Mouse (Mus musculus) heart, embryonic 15.5 days (tissue): ENCODE measurements around the gene Rhbg. TPM values are rescaled to one million over a fixed set of nuclear protein-coding genes. Genes with fewer than 3 reads are reported as not detected.

ENCODE experiments used
- ATAC-seq: fragments of 200-750 bp; cut with Nextera tagmentation; replicated peaks from 2 replicates; pipeline ENCODE4 v1.8.0; 2017; ENCODE audit warnings: low read depth, moderate TSS enrichment; ENCODE audit not compliant: insufficient number of reproducible peaks, insufficient read depth, low FRiP score
- H3K27ac ChIP-seq: fragments of 300-500 bp; sonication (generic); 2 replicates; pipeline ENCODE4 v1.5.1; 2015; ENCODE audit warnings: mild to moderate bottlenecking, inconsistent platforms
- H3K27me3 ChIP-seq: fragments of 300-500 bp; sonication (generic); 2 replicates; pipeline ENCODE4 v1.6.1; 2015; ENCODE audit warnings: inconsistent platforms
- H3K36me3 ChIP-seq: fragments of 300-500 bp; sonication (generic); 2 replicates; pipeline ENCODE4 v1.6.1; 2015; ENCODE audit warnings: mild to moderate bottlenecking, inconsistent platforms
- H3K4me1 ChIP-seq: fragments of 300-500 bp; sonication (generic); replicated peaks from 2 replicates; pipeline ENCODE4 v1.6.1; 2015; ENCODE audit warnings: inconsistent platforms
- H3K4me2 ChIP-seq: fragments of 300-500 bp; sonication (generic); 2 replicates; pipeline ENCODE4 v1.6.1; 2015; ENCODE audit warnings: inconsistent platforms, mild to moderate bottlenecking, moderate library complexity
- H3K4me3 ChIP-seq: fragments of 300-500 bp; sonication (generic); 2 replicates; pipeline ENCODE4 v1.5.1; 2015; ENCODE audit warnings: mild to moderate bottlenecking, inconsistent platforms
- H3K9ac ChIP-seq: fragments of 300-500 bp; sonication (generic); 2 replicates; pipeline ENCODE4 v1.6.1; 2015; ENCODE audit warnings: mild to moderate bottlenecking, inconsistent platforms
- H3K9me3 ChIP-seq: fragments of 300-500 bp; sonication (generic); replicated peaks from 2 replicates; pipeline ENCODE4 v1.6.1; 2016; ENCODE audit warnings: inconsistent platforms
- WGBS: fragments of 180-500 bp; shearing (Covaris S2); methylation state at CpG from one replicate; pipeline ENCODE4 v1.1.7; 2015; ENCODE audit warnings: mixed read lengths; 5-methylcytosine and 5-hydroxymethylcytosine counted together
- polyA plus RNA-seq: library from polyadenylated mRNA; unstranded; fragments of >200 nt; fragmentation: Nextera tagmentation; extraction: Ambion mirVana; gene quantifications from 2 replicates; pipeline ENCODE4 v1.2.1, GENCODE M21; 2015

Rhbg gene
- polyA plus RNA-seq, 1 experiment from 2014 or later: 0.13 TPM

GRCm38 (mm10) chr3:88227260-88227659 lies 27.2 kb downstream of the Rhbg start:
- Histone ChIP-seq H3K4me1 (0 out of 2 replicates have a peak, but pooled peaks cover 1% of the 10 kb centered on the region), H3K36me3 (no peaks in the 10 kb centered on the region), H3K9me3 (no peaks in the 10 kb centered on the region), H3K27ac (no peak overlapping the region), H3K4me3 (no peak overlapping the region), H3K9ac (no peak overlapping the region), H3K4me2 (no peak overlapping the region), H3K27me3 (peaks cover 87% of the 10 kb centered on the region)
- no peak for ATAC-seq
- 37% methylated on average over 4 of the region's 4 CpGs for WGBS

GRCm38 (mm10) chr3:88226101-88226845 lies 28.2 kb downstream of the Rhbg start:
- 83% methylated on average over 10 of the region's 10 CpGs for WGBS
- no peaks in the 10 kb centered on the region for H3K9me3 ChIP-seq
- no peak overlapping the region for H3K9ac ChIP-seq
- no peak overlapping the region for H3K4me3 ChIP-seq
- no peaks in the 10 kb centered on the region for H3K4me1 ChIP-seq
- H3K4me2 ChIP-seq: no peak overlapping the region
- no peak for ATAC-seq
- peaks cover 87% of the 10 kb centered on the region for H3K27me3 ChIP-seq
- no peak overlapping the region for H3K27ac ChIP-seq
- no peaks in the 10 kb centered on the region for H3K36me3 ChIP-seq

DNA sequence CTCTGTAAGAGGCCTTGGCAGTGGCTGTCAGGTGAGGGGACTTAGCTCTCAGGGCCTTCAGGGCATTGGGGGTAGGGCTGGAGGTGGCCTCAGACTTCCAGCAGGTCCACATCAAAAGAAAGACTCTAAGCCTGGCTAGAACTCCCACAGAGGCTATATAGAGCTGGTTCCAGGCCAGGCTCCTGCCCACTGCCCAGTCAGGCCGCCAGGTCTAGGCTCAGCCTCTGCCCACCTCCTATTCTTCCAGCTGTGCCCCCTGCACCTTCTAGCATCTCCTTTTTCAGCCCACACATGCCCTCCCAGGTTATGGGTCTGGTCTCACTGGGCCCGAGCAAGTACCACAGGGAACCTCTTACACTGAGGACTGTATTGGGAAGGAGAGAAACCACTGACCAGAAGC lies 29.6 kb downstream of the Rhbg start:
- Histone ChIP-seq H3K36me3 (no peaks in the 10 kb centered on the region), H3K9me3 (no peaks in the 10 kb centered on the region), H3K27ac (no peak overlapping the region), H3K9ac (no peak overlapping the region), H3K4me1 (no peaks in the 10 kb centered on the region), H3K4me2 (no peak overlapping the region), H3K27me3 (peaks cover 86% of the 10 kb centered on the region), H3K4me3 (no peak overlapping the region)
- 52% methylated on average over 2 of the region's 2 CpGs for WGBS
- no peak for ATAC-seq

- Histone ChIP-seq H3K27ac (no peak overlapping the region), H3K4me1 (no peaks in the 10 kb centered on the region), H3K9me3 (no peaks in the 10 kb centered on the region), H3K4me3 (no peak overlapping the region), H3K9ac (no peak overlapping the region), H3K4me2 (no peak overlapping the region), H3K27me3 (peaks cover 84% of the 10 kb centered on the region), H3K36me3 (no peaks in the 10 kb centered on the region)
- WGBS: 77% methylated on average over 6 of the region's 6 CpGs
- ATAC-seq: no peak
Observed at GRCm38 (mm10) chr3:88222446-88222845, 32.1 kb downstream of the Rhbg start.

- Histone ChIP-seq H3K27me3 (peaks cover 88% of the 10 kb centered on the region), H3K4me1 (no peaks in the 10 kb centered on the region)
- ATAC-seq: no peak
Observed at GRCm38 (mm10) chr3:88221519-88222390, 32.8 kb downstream of the Rhbg start.

DNA sequence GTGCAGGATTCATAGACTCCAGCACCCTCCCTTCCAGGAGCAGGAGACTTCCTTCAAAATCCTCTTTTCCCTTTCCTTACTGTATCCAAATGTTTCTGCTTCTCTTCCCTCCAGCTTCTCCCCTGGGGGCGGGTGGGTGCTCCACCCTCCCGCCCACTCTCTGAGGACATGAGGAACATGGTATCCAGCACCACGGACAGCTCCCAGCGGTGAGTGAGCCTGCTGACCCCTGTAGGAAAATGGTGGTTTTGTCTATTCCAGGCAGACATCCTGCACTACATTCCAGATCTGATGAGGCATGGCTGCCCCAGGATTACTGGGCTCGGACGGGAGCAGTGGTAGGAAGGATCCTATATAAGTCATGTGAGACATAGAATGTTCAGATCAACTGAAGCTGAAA lies 33.7 kb downstream of the Rhbg start:
- Histone ChIP-seq H3K36me3 (no peaks in the 10 kb centered on the region), H3K27me3 (peaks cover 91% of the 10 kb centered on the region), H3K4me3 (no peak overlapping the region), H3K9ac (no peak overlapping the region), H3K4me1 (peaks cover 4% of the 10 kb centered on the region), H3K4me2 (no peak overlapping the region), H3K27ac (no peak overlapping the region), H3K9me3 (no peaks in the 10 kb centered on the region)
- under 1% methylated on average over 6 of the region's 6 CpGs for WGBS
- no peak for ATAC-seq

More at GRCm38 (mm10) chr3:88221519-88222390, 32.8 kb downstream of the Rhbg start:
- Histone ChIP-seq H3K4me2 (no peak overlapping the region), H3K9ac (no peak overlapping the region), H3K36me3 (no peaks in the 10 kb centered on the region), H3K9me3 (no peaks in the 10 kb centered on the region), H3K4me3 (no peak overlapping the region), H3K27ac (no peak overlapping the region)
- 52% methylated on average over 12 of the region's 12 CpGs for WGBS

- peaks cover 13% of the 10 kb centered on the region for H3K4me1 ChIP-seq
- ATAC-seq: no peak
- 20% methylated on average over 9 of the region's 9 CpGs for WGBS
- no peak overlapping the region for H3K4me2 ChIP-seq
- H3K9ac ChIP-seq: no peak overlapping the region
- no peaks in the 10 kb centered on the region for H3K9me3 ChIP-seq
- H3K27me3 ChIP-seq: peaks cover 91% of the 10 kb centered on the region
- H3K36me3 ChIP-seq: no peaks in the 10 kb centered on the region
- no peak overlapping the region for H3K4me3 ChIP-seq
- H3K27ac ChIP-seq: no peak overlapping the region
Observed at GRCm38 (mm10) chr3:88219940-88220339, 34.6 kb downstream of the Rhbg start.

DNA sequence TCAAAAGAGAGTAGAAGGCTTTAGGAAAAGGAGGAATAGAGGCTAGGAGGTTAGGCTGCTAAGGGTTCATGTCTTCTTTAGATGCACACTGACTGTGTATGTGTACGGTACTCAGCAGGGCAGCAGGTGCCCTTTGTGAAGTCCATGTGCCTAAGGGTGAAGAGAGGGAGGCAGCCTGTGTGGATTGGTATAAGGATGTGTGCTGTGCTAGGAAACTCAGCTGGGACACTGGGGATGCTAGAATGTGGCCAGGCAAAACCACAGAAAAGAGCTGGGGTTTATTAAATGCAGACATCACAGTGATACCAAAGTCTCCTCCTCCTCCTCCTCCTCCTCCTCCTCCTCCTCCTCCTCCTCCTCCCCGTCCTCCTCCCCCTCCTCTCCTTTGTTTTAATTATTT lies 36.8 kb downstream of the Rhbg start:
- Histone ChIP-seq H3K27ac (no peak overlapping the region), H3K27me3 (peaks cover 95% of the 10 kb centered on the region), H3K36me3 (no peaks in the 10 kb centered on the region), H3K4me3 (no peak overlapping the region), H3K9me3 (no peaks in the 10 kb centered on the region), H3K4me1 (peaks cover 21% of the 10 kb centered on the region), H3K9ac (no peak overlapping the region), H3K4me2 (no peak overlapping the region)
- no peak for ATAC-seq
- WGBS: 66% methylated on average over 1 of the region's 2 CpGs

DNA sequence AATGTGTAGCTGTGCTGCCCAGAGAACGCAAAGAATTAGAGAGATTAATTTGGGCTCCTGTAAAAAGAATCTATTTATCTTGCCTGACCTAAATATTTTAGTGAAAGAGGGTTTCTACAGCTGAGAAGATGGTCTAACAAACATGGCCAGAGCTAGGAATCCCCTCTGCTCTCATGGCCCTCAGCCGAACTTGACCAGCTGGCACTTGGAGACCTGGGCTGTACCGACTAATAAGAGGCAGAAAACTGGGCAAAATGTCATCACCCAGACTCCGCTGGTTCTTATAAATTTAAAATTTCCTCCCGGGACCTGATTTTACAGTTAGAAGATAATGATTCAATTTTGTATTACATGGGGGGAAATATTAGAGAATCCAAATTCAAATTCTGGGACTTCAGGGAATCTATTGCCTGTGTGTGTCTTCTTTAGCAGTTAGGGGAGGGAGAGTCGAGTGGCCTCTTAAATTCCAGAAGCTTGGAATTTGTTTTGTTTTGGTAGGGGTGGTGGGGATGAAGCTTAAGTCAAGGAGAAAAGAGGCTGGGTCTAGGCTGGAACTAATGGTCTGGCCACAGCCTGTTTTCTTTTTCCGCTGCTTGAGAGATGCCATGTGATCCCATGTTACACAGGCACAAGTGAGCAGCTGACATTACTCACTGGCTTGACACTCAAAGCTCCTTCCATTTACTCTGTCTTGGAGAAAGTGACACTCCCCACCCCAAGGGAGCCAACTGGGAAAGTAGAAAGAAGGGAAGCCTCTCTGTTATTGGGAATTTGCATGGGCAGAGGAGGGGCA lies 37.8 kb downstream of the Rhbg start:
- no peaks in the 10 kb centered on the region for H3K36me3 ChIP-seq
- no peak overlapping the region for H3K27ac ChIP-seq
- H3K4me3 ChIP-seq: peak overlapping the region; percentile 44
- H3K9me3 ChIP-seq: no peaks in the 10 kb centered on the region
- H3K4me2 ChIP-seq: no peak overlapping the region
- 17% methylated on average over 7 of the region's 7 CpGs for WGBS
- H3K9ac ChIP-seq: no peak overlapping the region
- peaks cover 96% of the 10 kb centered on the region for H3K27me3 ChIP-seq
- no peak for ATAC-seq
- H3K4me1 ChIP-seq: peaks cover 21% of the 10 kb centered on the region

DNA sequence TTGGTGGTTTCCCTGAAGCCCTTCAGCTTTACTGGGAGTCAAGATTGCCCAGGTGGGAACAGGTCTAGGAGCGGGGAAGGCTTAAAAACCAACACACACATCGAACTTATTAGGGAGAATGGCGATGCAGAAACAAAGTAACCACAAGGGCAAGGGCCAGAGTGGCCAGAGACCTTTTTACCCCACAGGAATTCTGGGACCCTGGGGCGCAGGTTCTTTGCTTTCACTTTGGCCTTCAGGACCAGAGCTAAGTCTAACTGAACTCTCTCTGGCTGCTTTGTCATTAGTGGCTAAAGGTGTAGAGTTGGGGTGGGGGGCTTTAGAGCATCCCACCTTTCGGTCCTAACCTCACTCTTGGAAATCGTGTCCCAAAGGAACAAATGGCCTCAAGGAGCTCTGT lies 38.4 kb downstream of the Rhbg start:
- Histone ChIP-seq H3K4me2 (peak overlapping the region; percentile 64), H3K9me3 (no peaks in the 10 kb centered on the region), H3K9ac (no peak overlapping the region), H3K27ac (no peak overlapping the region), H3K36me3 (no peaks in the 10 kb centered on the region), H3K4me1 (peaks cover 21% of the 10 kb centered on the region), H3K27me3 (peaks cover 96% of the 10 kb centered on the region), H3K4me3 (peak overlapping the region; percentile 44)
- ATAC-seq: no peak
- WGBS: 4% methylated on average over 6 of the region's 6 CpGs

DNA sequence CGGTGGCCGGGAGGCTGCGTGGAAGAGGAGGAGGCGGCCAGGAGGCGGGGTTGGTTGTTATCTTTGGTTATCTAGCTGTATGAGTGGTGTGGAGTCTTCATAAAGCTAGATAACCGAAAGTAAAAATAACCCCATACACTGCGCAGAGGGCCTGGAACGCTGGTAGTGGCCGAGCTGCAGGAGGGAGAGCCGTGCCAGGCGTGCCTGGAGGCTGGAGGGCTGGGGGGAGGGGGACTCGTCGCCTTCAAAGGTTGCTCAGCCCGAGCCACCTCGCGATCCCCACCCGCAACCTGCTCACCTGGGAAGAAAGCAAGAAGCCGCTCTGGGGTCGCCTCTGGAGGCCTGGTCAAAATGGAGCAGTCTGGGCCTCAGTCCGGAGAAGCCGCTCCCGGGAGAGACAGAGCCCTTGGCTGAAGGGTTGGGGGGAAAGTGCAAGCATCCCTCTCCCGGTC lies 38.9 kb downstream of the Rhbg start:
- Histone ChIP-seq H3K9ac (no peak overlapping the region), H3K27ac (no peak overlapping the region), H3K4me1 (peaks cover 21% of the 10 kb centered on the region), H3K4me3 (peak overlapping the region; percentile 44), H3K27me3 (peaks cover 97% of the 10 kb centered on the region), H3K4me2 (peak overlapping the region; percentile 64), H3K9me3 (no peaks in the 10 kb centered on the region), H3K36me3 (no peaks in the 10 kb centered on the region)
- under 1% methylated on average over 23 of the region's 23 CpGs for WGBS
- ATAC-seq: no peak
